Mouse (Mus musculus): ENCODE measurements around the gene Gm49394. TPM values are rescaled to one million over a fixed set of nuclear protein-coding genes. Genes with fewer than 3 reads are reported as not detected.

The Gm49394 gene
- polyA plus RNA-seq, 1 experiment from 2014 or later, result not detected

DNA sequence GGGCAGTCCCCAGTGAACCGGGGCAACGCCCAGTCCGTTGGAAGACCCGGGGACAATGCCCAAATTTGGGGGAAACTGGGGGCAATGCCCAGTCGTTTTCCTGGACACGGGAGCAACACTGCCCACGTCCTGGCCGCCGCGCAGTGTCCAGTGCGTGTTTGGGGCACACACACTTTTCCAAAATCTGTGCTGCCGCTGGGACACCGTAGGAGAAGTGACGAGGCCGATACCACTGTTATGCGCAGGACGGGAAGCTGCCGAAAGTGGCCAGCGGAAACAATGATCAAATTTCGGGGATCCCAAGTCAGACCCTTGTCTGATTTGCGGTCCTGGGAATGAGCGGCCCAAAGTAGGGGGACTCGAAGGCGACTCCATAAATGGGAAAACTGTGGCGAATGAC is 8.7 kb downstream of the Gm49394 start:
- Histone ChIP-seq H3K4me2 (ENCODE audit: low read depth, low read length) (peak overlapping the region; percentile 15; the same call in 1 of the 2 replicates), H3K27ac (ENCODE audit: low read length) (peak overlapping the region; percentile 63), H3K9me3 (replicated peaks; ENCODE audit: control insufficient read depth, low read length) (no peaks in the 10 kb centered on the region; the same call in 1 of the 2 replicates), H3K27me3 (ENCODE audit: control insufficient read depth, insufficient read depth, low read depth, low read length) (peaks cover 96% of the 10 kb centered on the region), H3K4me3 (ENCODE audit: low read depth, low read length) (peak overlapping the region; percentile 54), H3K36me3 (ENCODE audit: control insufficient read depth, insufficient read depth) (no peaks in the 10 kb centered on the region), H3K4me1 (ENCODE audit: control insufficient read depth, low read depth, low read length) (no peaks in the 10 kb centered on the region), H3K9ac (ENCODE audit: low read depth, low read length) (peak overlapping the region; percentile 53)
- no peak for ATAC-seq (ENCODE audit: low read depth)
- 3% methylated on average over 25 of the region's 25 CpGs for WGBS (ENCODE audit: insufficient replicate concordance)

DNA sequence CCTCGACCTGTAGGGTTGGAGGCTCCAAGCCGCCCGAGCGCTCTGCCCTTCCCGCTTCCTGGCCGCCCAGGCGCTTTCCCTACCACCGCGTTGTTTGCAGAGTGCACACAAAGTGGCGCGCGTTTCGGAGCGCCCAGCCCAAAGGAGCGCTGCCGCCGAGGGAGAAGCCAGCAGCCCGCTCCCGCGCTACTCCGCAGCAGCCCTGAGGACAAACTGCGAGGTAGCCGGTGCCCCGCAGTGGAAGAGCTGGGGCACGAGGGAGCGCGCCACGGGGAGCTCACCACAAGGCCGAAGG is 9.1 kb downstream of the Gm49394 start:
- Histone ChIP-seq H3K4me3 (ENCODE audit: low read depth, low read length) (peak overlapping the region; percentile 54), H3K27me3 (ENCODE audit: control insufficient read depth, insufficient read depth, low read depth, low read length) (peaks cover 98% of the 10 kb centered on the region), H3K27ac (ENCODE audit: low read length) (peak overlapping the region; percentile 63), H3K9ac (ENCODE audit: low read depth, low read length) (peak overlapping the region; percentile 53), H3K4me2 (ENCODE audit: low read depth, low read length) (peak overlapping the region; percentile 15; the same call in 1 of the 2 replicates), H3K9me3 (replicated peaks; ENCODE audit: control insufficient read depth, low read length) (no peaks in the 10 kb centered on the region; the same call in 1 of the 2 replicates), H3K4me1 (ENCODE audit: control insufficient read depth, low read depth, low read length) (no peaks in the 10 kb centered on the region), H3K36me3 (ENCODE audit: control insufficient read depth, insufficient read depth) (no peaks in the 10 kb centered on the region)
- no peak for ATAC-seq (ENCODE audit: low read depth)
- WGBS (ENCODE audit: insufficient replicate concordance), result 0% methylated on average over 29 of the region's 29 CpGs

DNA sequence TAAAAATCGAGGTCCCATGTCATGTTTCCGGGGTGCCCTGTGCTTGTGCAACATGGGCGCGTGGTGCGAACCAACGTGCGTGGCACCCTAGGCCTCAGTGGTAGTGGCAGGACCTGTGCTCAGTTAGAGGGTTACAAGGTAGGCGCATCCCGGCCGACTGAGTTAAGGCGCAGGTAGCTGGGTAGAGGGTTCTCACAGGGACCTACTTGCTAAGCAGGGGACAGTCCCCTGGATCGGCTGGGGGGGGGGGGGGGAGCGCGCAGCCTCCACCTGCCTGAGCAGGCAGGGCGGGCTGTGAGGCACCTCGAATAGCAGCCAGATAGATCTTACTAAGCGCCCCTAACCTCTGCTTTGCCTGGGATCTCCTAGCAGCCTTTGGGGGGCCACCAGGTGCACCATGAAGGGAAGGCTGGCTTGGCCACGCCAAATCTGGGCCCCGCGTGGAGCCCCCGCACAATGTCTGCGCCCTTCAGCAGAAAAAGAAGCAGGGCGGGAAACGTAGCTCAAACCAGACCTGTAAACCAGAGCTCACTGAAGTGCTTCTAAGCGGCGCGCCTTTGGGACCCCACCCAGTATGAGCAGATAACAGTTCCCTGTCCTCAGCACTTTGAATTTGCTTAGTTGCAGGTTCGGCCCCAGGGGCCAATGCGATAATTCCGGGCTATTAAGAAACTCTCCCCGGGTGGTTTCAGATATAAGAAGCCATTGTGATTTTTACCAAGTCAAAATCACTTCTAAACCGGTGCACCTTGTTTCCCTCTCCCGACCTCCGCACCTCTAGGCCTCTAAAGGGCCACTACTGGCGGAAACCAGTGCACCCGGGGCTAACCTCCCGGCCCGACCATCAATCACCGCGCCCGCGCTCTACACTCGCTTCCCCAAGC is 9.7 kb downstream of the Gm49394 start:
- Histone ChIP-seq H3K4me3 (ENCODE audit: low read depth, low read length) (peak overlapping the region; percentile 54), H3K27me3 (ENCODE audit: control insufficient read depth, insufficient read depth, low read depth, low read length) (peaks cover 96% of the 10 kb centered on the region), H3K9ac (ENCODE audit: low read depth, low read length) (peak overlapping the region; percentile 53), H3K27ac (ENCODE audit: low read length) (peak overlapping the region; percentile 9), H3K4me1 (ENCODE audit: control insufficient read depth, low read depth, low read length) (no peaks in the 10 kb centered on the region), H3K36me3 (ENCODE audit: control insufficient read depth, insufficient read depth) (no peaks in the 10 kb centered on the region), H3K4me2 (ENCODE audit: low read depth, low read length) (peak overlapping the region; percentile 15), H3K9me3 (replicated peaks; ENCODE audit: control insufficient read depth, low read length) (no peaks in the 10 kb centered on the region; the same call in 1 of the 2 replicates)
- WGBS (ENCODE audit: insufficient replicate concordance), result 1% methylated on average over 40 of the region's 43 CpGs
- ATAC-seq (ENCODE audit: low read depth), result no peak

DNA sequence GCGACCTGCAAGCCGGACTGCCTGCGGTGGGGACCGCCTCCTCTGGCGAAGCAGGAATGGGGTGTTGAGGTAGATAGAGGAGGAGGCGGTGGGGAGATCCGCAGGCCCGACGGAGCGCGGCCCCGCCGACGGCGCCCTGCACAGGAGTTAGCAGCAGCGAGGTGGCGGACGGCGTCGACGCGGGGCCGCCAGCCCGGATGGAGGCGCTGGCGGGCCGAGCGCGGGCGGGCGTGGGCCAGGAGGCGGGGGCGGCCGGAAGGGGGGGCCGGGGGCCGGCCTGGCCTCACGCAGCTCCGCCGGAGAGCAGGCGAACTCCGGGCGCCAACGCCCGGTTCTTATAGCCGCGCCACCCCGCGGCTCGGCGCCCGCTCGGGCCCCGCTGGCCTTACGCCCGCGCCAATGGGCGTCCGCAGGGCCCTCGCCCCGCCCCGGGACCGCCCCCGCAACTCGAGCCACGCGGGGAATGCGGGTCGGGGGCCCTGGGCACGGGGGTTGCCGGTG is 10.5 kb downstream of the Gm49394 start:
- 2% methylated on average over 43 of the region's 70 CpGs for WGBS (ENCODE audit: insufficient replicate concordance)
- peak; percentile 45 for ATAC-seq (ENCODE audit: low read depth)
- no peaks in the 10 kb centered on the region for H3K36me3 ChIP-seq (ENCODE audit: control insufficient read depth, insufficient read depth)
- H3K9me3 ChIP-seq (replicated peaks; ENCODE audit: control insufficient read depth, low read length), result no peaks in the 10 kb centered on the region
- H3K4me1 ChIP-seq (ENCODE audit: control insufficient read depth, low read depth, low read length), result no peaks in the 10 kb centered on the region
- H3K9ac ChIP-seq (ENCODE audit: low read depth, low read length), result peak overlapping the region; percentile 34; the same call in 1 of the 2 replicates
- H3K27ac ChIP-seq (ENCODE audit: low read length), result peak overlapping the region; percentile 50
- H3K4me2 ChIP-seq (ENCODE audit: low read depth, low read length), result peak overlapping the region; percentile 12
- peaks cover 96% of the 10 kb centered on the region for H3K27me3 ChIP-seq (ENCODE audit: control insufficient read depth, insufficient read depth, low read depth, low read length)
- peak overlapping the region; percentile 54 for H3K4me3 ChIP-seq (ENCODE audit: low read depth, low read length)

DNA sequence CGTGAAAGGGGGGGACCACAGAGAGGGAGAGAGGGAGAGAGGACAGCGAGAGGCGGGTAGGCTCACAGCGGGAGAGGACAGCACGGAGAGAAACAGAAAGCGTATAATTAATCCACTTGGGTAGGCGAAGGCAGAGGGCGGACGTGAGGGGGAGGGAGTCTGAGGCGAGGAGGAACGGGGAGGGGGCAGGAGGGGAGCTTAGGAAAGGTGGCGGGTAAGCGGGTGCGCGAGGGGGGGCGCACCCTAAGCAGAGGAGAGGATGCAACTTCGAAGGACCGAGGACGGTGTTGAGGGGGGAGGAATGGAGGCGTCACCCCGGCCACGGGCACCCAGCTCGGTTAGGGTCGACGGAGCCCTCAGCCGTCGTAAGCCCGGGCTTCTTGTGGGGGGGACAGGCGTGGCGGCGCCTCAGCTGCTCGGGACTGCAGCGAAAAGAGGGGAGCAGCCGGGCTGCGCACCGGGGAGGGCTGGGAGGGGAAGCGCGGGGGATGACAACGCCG is 11.0 kb downstream of the Gm49394 start:
- peaks cover 96% of the 10 kb centered on the region for H3K27me3 ChIP-seq (ENCODE audit: control insufficient read depth, insufficient read depth, low read depth, low read length)
- peak overlapping the region; percentile 34 for H3K9ac ChIP-seq (ENCODE audit: low read depth, low read length)
- H3K4me2 ChIP-seq (ENCODE audit: low read depth, low read length), result peak overlapping the region; percentile 12
- H3K36me3 ChIP-seq (ENCODE audit: control insufficient read depth, insufficient read depth), result no peaks in the 10 kb centered on the region
- no peaks in the 10 kb centered on the region for H3K9me3 ChIP-seq (replicated peaks; ENCODE audit: control insufficient read depth, low read length)
- H3K4me3 ChIP-seq (ENCODE audit: low read depth, low read length), result peak overlapping the region; percentile 54
- no peak for ATAC-seq (ENCODE audit: low read depth)
- no peaks in the 10 kb centered on the region for H3K4me1 ChIP-seq (ENCODE audit: control insufficient read depth, low read depth, low read length)
- peak overlapping the region; percentile 50 for H3K27ac ChIP-seq (ENCODE audit: low read length)
- 1% methylated on average over 40 of the region's 40 CpGs for WGBS (ENCODE audit: insufficient replicate concordance)

DNA sequence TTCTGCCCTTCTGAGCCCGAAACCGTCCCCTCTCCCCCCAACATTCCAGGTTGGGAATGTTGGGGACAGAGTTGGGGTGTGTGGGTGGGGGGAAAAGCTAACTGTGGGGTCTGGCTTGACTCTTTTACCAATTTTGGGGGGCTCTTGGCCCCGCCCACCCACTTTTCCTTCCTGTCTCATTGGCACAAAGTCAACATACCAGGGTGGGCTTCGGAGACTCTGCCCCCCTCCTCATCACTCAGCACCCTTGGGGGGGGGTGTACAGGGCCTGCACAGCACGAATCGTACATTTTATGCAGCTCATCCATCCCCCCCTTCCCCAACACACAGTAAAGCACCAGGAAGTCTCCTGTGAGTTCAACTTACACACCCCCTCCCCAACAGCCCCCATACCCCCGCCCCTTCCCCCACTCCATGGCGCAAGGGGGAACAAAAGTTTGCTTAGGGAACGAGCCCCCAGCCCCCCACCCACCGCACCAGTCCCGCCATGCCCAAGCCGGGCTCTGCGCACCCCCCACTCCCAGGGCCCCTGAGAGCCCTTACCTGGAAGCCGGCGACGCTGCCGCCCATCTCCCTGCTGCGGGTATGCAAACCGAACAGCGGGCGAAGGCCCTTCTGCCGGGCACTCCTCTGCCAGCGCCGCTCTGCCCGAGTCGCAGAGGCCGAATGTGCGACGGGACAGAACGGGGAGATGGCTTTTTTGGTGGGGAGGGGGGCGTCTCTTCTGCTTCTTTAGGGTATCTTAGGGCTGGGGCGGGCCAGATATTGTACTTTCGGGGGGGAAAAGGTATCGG is 11.7 kb downstream of the Gm49394 start:
- ATAC-seq (ENCODE audit: low read depth), result no peak
- Histone ChIP-seq H3K4me1 (ENCODE audit: control insufficient read depth, low read depth, low read length) (no peaks in the 10 kb centered on the region), H3K9me3 (replicated peaks; ENCODE audit: control insufficient read depth, low read length) (no peaks in the 10 kb centered on the region), H3K4me3 (ENCODE audit: low read depth, low read length) (peak overlapping the region; percentile 54), H3K27ac (ENCODE audit: low read length) (peak overlapping the region; percentile 62; the same call in 1 of the 2 replicates), H3K27me3 (ENCODE audit: control insufficient read depth, insufficient read depth, low read depth, low read length) (peaks cover 92% of the 10 kb centered on the region), H3K4me2 (ENCODE audit: low read depth, low read length) (no peak overlapping the region), H3K9ac (ENCODE audit: low read depth, low read length) (peak overlapping the region; percentile 17; the same call in 1 of the 2 replicates), H3K36me3 (ENCODE audit: control insufficient read depth, insufficient read depth) (no peaks in the 10 kb centered on the region)
- WGBS (ENCODE audit: insufficient replicate concordance), result 3% methylated on average over 34 of the region's 34 CpGs

DNA sequence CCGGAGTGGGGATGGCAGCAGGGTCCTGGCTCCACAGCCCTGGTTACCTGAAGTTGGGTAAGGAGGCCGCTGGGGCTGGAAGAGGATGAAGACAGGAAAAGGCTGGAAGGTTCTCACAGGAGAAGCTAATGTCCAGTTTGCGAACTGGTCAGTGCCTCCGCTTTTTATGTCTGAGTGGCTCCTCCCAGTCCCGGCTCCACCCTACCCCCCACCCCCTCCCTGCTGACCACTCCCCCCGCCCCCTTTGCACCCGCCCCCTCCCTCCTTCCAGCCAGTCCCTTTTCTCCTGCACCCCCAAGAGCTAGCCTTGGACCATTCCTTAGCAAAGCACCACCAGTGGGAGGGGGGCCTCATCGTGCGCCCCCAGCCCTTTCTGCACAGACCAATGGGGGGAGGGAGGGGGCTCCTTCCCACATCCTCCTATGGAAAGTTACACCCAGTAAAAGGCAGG is 12.4 kb downstream of the Gm49394 start:
- H3K4me2 ChIP-seq (ENCODE audit: low read depth, low read length), result no peak overlapping the region
- no peaks in the 10 kb centered on the region for H3K4me1 ChIP-seq (ENCODE audit: control insufficient read depth, low read depth, low read length)
- H3K27me3 ChIP-seq (ENCODE audit: control insufficient read depth, insufficient read depth, low read depth, low read length), result peaks cover 86% of the 10 kb centered on the region
- H3K27ac ChIP-seq (ENCODE audit: low read length), result 0 out of 2 replicates have a peak overlapping the region, but pooled peaks have one; percentile 25
- no peaks in the 10 kb centered on the region for H3K36me3 ChIP-seq (ENCODE audit: control insufficient read depth, insufficient read depth)
- H3K9ac ChIP-seq (ENCODE audit: low read depth, low read length), result no peak overlapping the region; the same call in 1 of the 2 replicates
- ATAC-seq (ENCODE audit: low read depth), result peak; percentile 46
- WGBS (ENCODE audit: insufficient replicate concordance), result 16% methylated on average over 8 of the region's 9 CpGs
- H3K9me3 ChIP-seq (replicated peaks; ENCODE audit: control insufficient read depth, low read length), result no peaks in the 10 kb centered on the region
- peak overlapping the region; percentile 54 for H3K4me3 ChIP-seq (ENCODE audit: low read depth, low read length)

DNA sequence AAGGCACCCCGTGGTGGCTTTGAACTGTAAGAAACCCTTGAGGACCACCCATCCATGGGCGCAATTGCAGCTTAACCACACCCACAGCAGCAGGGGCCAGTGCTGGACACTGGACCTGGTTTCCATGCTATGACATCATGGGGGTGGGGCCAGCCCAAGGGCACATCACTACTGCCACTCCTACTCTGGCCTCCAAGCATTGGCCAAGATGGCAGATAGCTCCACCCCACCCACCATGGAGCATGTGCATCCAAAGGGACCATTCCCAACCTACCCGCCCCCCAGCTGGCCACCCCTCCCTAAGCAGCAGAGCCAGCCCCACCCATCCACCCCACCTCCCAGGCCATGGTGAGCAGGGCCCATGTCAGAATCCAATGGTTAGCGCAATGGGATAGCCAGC is 13.7 kb downstream of the Gm49394 start:
- Histone ChIP-seq H3K27me3 (ENCODE audit: control insufficient read depth, insufficient read depth, low read depth, low read length) (peaks cover 75% of the 10 kb centered on the region), H3K4me3 (ENCODE audit: low read depth, low read length) (peak overlapping the region; percentile 34), H3K36me3 (ENCODE audit: control insufficient read depth, insufficient read depth) (no peaks in the 10 kb centered on the region), H3K27ac (ENCODE audit: low read length) (no peak overlapping the region), H3K9ac (ENCODE audit: low read depth, low read length) (no peak overlapping the region), H3K4me2 (ENCODE audit: low read depth, low read length) (peak overlapping the region; percentile 11; the same call in 1 of the 2 replicates), H3K9me3 (replicated peaks; ENCODE audit: control insufficient read depth, low read length) (no peaks in the 10 kb centered on the region), H3K4me1 (ENCODE audit: control insufficient read depth, low read depth, low read length) (no peaks in the 10 kb centered on the region)
- 36% methylated on average over 4 of the region's 4 CpGs for WGBS (ENCODE audit: insufficient replicate concordance)
- ATAC-seq (ENCODE audit: low read depth), result peak; percentile 28

Measured in liver, embryonic 16.5 days (tissue).